8 mouse cellular contexts compared by ENCODE assay signal in the genomic region with DNA sequence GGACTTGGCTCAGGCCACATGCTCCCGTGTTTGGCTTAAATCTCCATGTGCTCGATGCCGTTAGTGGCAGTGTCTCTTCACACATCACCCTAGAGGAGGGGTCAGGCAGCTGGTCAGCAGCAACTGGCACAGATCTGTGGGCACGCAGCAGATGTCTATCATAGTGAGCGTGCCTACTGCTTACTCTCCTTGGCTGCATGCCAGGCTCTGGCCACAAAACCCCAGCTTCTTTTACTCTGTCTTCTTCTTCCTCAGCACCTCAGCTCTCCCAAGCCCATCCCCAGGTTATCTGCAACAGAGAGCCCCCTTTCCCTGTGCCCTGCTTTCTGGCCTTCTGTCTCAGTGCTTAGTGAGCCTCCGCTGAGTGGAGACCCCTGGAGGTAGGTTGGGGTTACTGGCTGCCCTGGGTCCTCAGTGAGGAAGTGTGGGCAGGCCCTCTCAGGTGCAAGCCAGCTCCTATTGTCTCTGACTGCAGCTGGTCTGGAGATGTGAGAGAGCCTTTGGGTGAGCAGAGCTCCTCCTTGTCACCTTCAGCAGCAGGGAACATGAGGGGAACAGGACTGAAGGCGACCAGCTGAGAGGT. TPM values are rescaled to one million over a fixed set of nuclear protein-coding genes. Genes with fewer than 3 reads are reported as not detected.
DNase-seq lines count a peak whose midpoint lies in the region; ATAC-seq and TF ChIP-seq lines count a peak whose summit lies in the region.

No protein-coding gene starts in this region.

- H3K27ac ChIP-seq in heart, adult 2 months = no peak overlapping the region
- no peak overlapping the region for H3K27ac ChIP-seq in midbrain, postnatal 0 days (ENCODE audit: low read depth, low read length)
- no peak overlapping the region for H3K27ac ChIP-seq in midbrain, embryonic 13.5 days
- 0 out of 2 replicates have a peak overlapping the region, but pooled peaks have one; percentile 7 for H3K27ac ChIP-seq in liver, adult 2 months (replicated peaks; ENCODE audit: insufficient read depth, low read depth, low read length)

- 43% methylated on average over 7 of the region's 7 CpGs for WGBS in heart, adult 2 months
- WGBS in midbrain, postnatal 0 days = 47% methylated on average over 7 of the region's 7 CpGs
- WGBS in midbrain, embryonic 13.5 days = 55% methylated on average over 7 of the region's 7 CpGs
- WGBS in liver, adult 2 months = 52% methylated on average over 7 of the region's 7 CpGs

- DNase-seq in heart, adult 2 months = no peak
- no peak for DNase-seq in heart, adult 18-20 months
- no peak for DNase-seq in midbrain, postnatal 0 days (ENCODE audit: low spot score)
- DNase-seq in liver, adult 2 months (ENCODE audit: extremely low read depth, low read depth, low spot score) = no peak
- DNase-seq in thymus, postnatal 25 days = peak; percentile 51
- DNase-seq in layer of hippocampus, postnatal 14 days (ENCODE audit: low spot score in 2 of 2) = no peak
- no peak for DNase-seq in cerebellum, adult 18-20 months

- no peak for ATAC-seq in midbrain, postnatal 0 days (ENCODE audit: low FRiP score)
- no peak for ATAC-seq in midbrain, embryonic 13.5 days

- H3K4me3 ChIP-seq in heart, adult 2 months = no peak overlapping the region
- no peak overlapping the region for H3K4me3 ChIP-seq in midbrain, postnatal 0 days (ENCODE audit: low read depth, low read length)
- no peak overlapping the region for H3K4me3 ChIP-seq in midbrain, embryonic 13.5 days (replicated peaks)
- no peak overlapping the region for H3K4me3 ChIP-seq in liver, adult 2 months (ENCODE audit: insufficient read depth, low read depth, low read length)

- TF ChIP-seq EP300 in heart, adult 2 months (IDR thresholded peaks at IDR 0.05; ENCODE audit: insufficient read depth, low read depth, low read length) = no peak

- TF ChIP-seq CTCF in heart, adult 2 months (IDR thresholded peaks at IDR 0.05) = peak; percentile 38
- peak; percentile 54 for TF ChIP-seq CTCF in midbrain, postnatal 0 days (IDR thresholded peaks at IDR 0.05)
- peak; percentile 31 for TF ChIP-seq CTCF in liver, adult 2 months (IDR thresholded peaks at IDR 0.05; ENCODE audit: low read depth, low read length)

- no peaks in the 10 kb centered on the region for H3K79me2 ChIP-seq in heart, adult 2 months (replicated peaks; ENCODE audit: control insufficient read depth, insufficient read depth, low read length)
- no peaks in the 10 kb centered on the region for H3K79me2 ChIP-seq in liver, adult 2 months (ENCODE audit: control insufficient read depth, insufficient read depth, low read length)

- H3K27me3 ChIP-seq in heart, adult 2 months (ENCODE audit: control insufficient read depth, insufficient read depth, low read length) = no peaks in the 10 kb centered on the region
- no peaks in the 10 kb centered on the region for H3K27me3 ChIP-seq in midbrain, postnatal 0 days (ENCODE audit: insufficient read depth, low read length)
- H3K27me3 ChIP-seq in midbrain, embryonic 13.5 days = 0 out of 2 replicates have a peak, but pooled peaks cover 2% of the 10 kb centered on the region
- H3K27me3 ChIP-seq in liver, adult 2 months (ENCODE audit: control insufficient read depth, insufficient read depth, low read length) = no peaks in the 10 kb centered on the region

- no peak overlapping the region for H3K4me2 ChIP-seq in midbrain, postnatal 0 days (ENCODE audit: low read depth, low read length, poor library complexity, severe bottlenecking)
- H3K4me2 ChIP-seq in midbrain, embryonic 13.5 days (replicated peaks) = no peak overlapping the region

- no peaks in the 10 kb centered on the region for H3K9me3 ChIP-seq in midbrain, postnatal 0 days (ENCODE audit: low read length)
- H3K9me3 ChIP-seq in midbrain, embryonic 13.5 days = no peaks in the 10 kb centered on the region

- no peak for TF ChIP-seq POLR2A in heart, adult 2 months (IDR thresholded peaks at IDR 0.05; ENCODE audit: insufficient read depth, low read depth, low read length)
- no peak for TF ChIP-seq POLR2A in liver, adult 2 months (IDR thresholded peaks at IDR 0.05; ENCODE audit: extremely low read depth, insufficient read depth, low read length)

- H3K4me1 ChIP-seq in heart, adult 2 months (ENCODE audit: control insufficient read depth, insufficient read depth, low read length) = peaks cover 2% of the 10 kb centered on the region
- H3K4me1 ChIP-seq in midbrain, postnatal 0 days (ENCODE audit: insufficient read depth, low read length) = no peaks in the 10 kb centered on the region
- peaks cover 13% of the 10 kb centered on the region for H3K4me1 ChIP-seq in midbrain, embryonic 13.5 days (replicated peaks)
- peaks cover 12% of the 10 kb centered on the region for H3K4me1 ChIP-seq in liver, adult 2 months (ENCODE audit: control insufficient read depth, insufficient read depth, low read length)

- no peak overlapping the region for H3K9ac ChIP-seq in heart, adult 2 months (ENCODE audit: low read depth, low read length)
- H3K9ac ChIP-seq in midbrain, postnatal 0 days (replicated peaks; ENCODE audit: low read length, poor library complexity, severe bottlenecking) = no peak overlapping the region
- no peak overlapping the region for H3K9ac ChIP-seq in midbrain, embryonic 13.5 days (replicated peaks)
- no peak overlapping the region for H3K9ac ChIP-seq in liver, adult 2 months (ENCODE audit: low read depth, low read length)

- intact Hi-C loops in heart, adult 2 months (cut with DNase I) = no loop called here

- H3K36me3 ChIP-seq in heart, adult 2 months (ENCODE audit: control insufficient read depth, insufficient read depth, low read length) = no peaks in the 10 kb centered on the region
- no peaks in the 10 kb centered on the region for H3K36me3 ChIP-seq in midbrain, postnatal 0 days (ENCODE audit: insufficient read depth, low read length)
- H3K36me3 ChIP-seq in midbrain, embryonic 13.5 days = no peaks in the 10 kb centered on the region
- no peaks in the 10 kb centered on the region for H3K36me3 ChIP-seq in liver, adult 2 months (ENCODE audit: control insufficient read depth, insufficient read depth, low read length)

RNA-seq across cellular contexts. Expression of a gene that starts 12.8 kb away (rescaled TPM):
- total RNA-seq in heart, adult 2 months (2021) = 1 to 10 TPM in 1 of 2 experiments, under 1 TPM in 1; 0.73 to 1.1 TPM
- 1.0 and 1.6 TPM in 2 replicates for polyA plus RNA-seq in heart, adult 2 months (2012; rRNA removed)
- total RNA-seq in heart, adult 18-20 months (2021) = under 1 TPM; 0.72 to 0.77 TPM
- total RNA-seq in midbrain, postnatal 0 days (2014; rRNA removed) = 0.66 and 0.71 TPM in 2 replicates
- polyA plus RNA-seq in midbrain, postnatal 0 days (2015; fragmentation: Nextera tagmentation; extraction: Ambion mirVana) = 0.54 and 0.68 TPM in 2 replicates
- 0.12 and 0.15 TPM in 2 replicates for polyA plus RNA-seq in midbrain, embryonic 13.5 days (2015; fragmentation: Nextera tagmentation; extraction: Ambion mirVana)
- total RNA-seq in liver, adult 2 months (2014; rRNA removed) = 2.5 and 4.0 TPM in 2 replicates
- 5.0 TPM in 2 replicates for polyA plus RNA-seq in liver, adult 2 months (2012; rRNA removed)
- total RNA-seq in layer of hippocampus, postnatal 14 days (2021) = under 1 TPM; 0.18 to 0.43 TPM

RNA-seq across cellular contexts. Expression of a gene that starts 37.4 kb away (rescaled TPM):
- total RNA-seq in heart, adult 2 months (2021) = not detected
- polyA plus RNA-seq in heart, adult 2 months (2012; rRNA removed) = not detected in 2 replicates
- not detected for total RNA-seq in heart, adult 18-20 months (2021)
- total RNA-seq in midbrain, postnatal 0 days (2014; rRNA removed) = not detected in 2 replicates
- polyA plus RNA-seq in midbrain, postnatal 0 days (2015; fragmentation: Nextera tagmentation; extraction: Ambion mirVana) = not detected in 2 replicates
- polyA plus RNA-seq in midbrain, embryonic 13.5 days (2015; fragmentation: Nextera tagmentation; extraction: Ambion mirVana) = not detected in 2 replicates
- not detected in 2 replicates for total RNA-seq in liver, adult 2 months (2014; rRNA removed)
- not detected in 2 replicates for polyA plus RNA-seq in liver, adult 2 months (2012; rRNA removed)
- total RNA-seq in layer of hippocampus, postnatal 14 days (2021) = not detected

RNA-seq across cellular contexts. Expression of a gene that starts 39.9 kb away (rescaled TPM):
- under 1 TPM; 0.44 to 0.45 TPM for total RNA-seq in heart, adult 2 months (2021)
- 0.97 and 1.1 TPM in 2 replicates for polyA plus RNA-seq in heart, adult 2 months (2012; rRNA removed)
- total RNA-seq in heart, adult 18-20 months (2021) = 1 to 10 TPM in 1 of 2 experiments, under 1 TPM in 1; 0.57 to 2.0 TPM
- total RNA-seq in midbrain, postnatal 0 days (2014; rRNA removed) = 10.8 and 18.0 TPM in 2 replicates
- polyA plus RNA-seq in midbrain, postnatal 0 days (2015; fragmentation: Nextera tagmentation; extraction: Ambion mirVana) = 23.0 and 23.6 TPM in 2 replicates
- 4.3 and 4.4 TPM in 2 replicates for polyA plus RNA-seq in midbrain, embryonic 13.5 days (2015; fragmentation: Nextera tagmentation; extraction: Ambion mirVana)
- 0.37 and 1.2 TPM in 2 replicates for total RNA-seq in liver, adult 2 months (2014; rRNA removed)
- 0.45 and 0.83 TPM in 2 replicates for polyA plus RNA-seq in liver, adult 2 months (2012; rRNA removed)
- 1 to 10 TPM; 2.0 to 3.9 TPM for total RNA-seq in layer of hippocampus, postnatal 14 days (2021)

RNA-seq across cellular contexts. Expression of a gene that starts 49.1 kb away (rescaled TPM):
- not detected for total RNA-seq in heart, adult 2 months (2021)
- polyA plus RNA-seq in heart, adult 2 months (2012; rRNA removed) = 0.06 and 0.08 TPM in 2 replicates
- total RNA-seq in heart, adult 18-20 months (2021) = not detected
- total RNA-seq in midbrain, postnatal 0 days (2014; rRNA removed) = 0.09 and 0.55 TPM in 2 replicates
- polyA plus RNA-seq in midbrain, postnatal 0 days (2015; fragmentation: Nextera tagmentation; extraction: Ambion mirVana) = 0.16 and 0.23 TPM in 2 replicates
- 0.13 and 0.22 TPM in 2 replicates for polyA plus RNA-seq in midbrain, embryonic 13.5 days (2015; fragmentation: Nextera tagmentation; extraction: Ambion mirVana)
- 1.2 and 1.3 TPM in 2 replicates for total RNA-seq in liver, adult 2 months (2014; rRNA removed)
- polyA plus RNA-seq in liver, adult 2 months (2012; rRNA removed) = 2.1 and 2.2 TPM in 2 replicates
- under 1 TPM in 1 of 2 experiments, not detected in 1; 0.29 TPM for total RNA-seq in layer of hippocampus, postnatal 14 days (2021)
